Mouse (Mus musculus) stomach, postnatal 0 days (tissue): ENCODE measurements around the gene Slc27a4. TPM values are rescaled to one million over a fixed set of nuclear protein-coding genes. Genes with fewer than 3 reads are reported as not detected.

Experiments
- ATAC-seq: fragments of 200-750 bp; cut with Nextera tagmentation; 2 replicates; pipeline ENCODE4 v1.8.0; 2017; ENCODE audit not compliant: low FRiP score, low TSS enrichment
- DNase-seq: peaks from one replicate; pipeline ENCODE4 v3.0.0-alpha.2; 2016; ENCODE audit warnings: low spot score
- H3K27ac ChIP-seq: fragments of 300-500 bp; sonication (generic); replicated peaks from 2 replicates; pipeline ENCODE4 v1.5.1; 2014; ENCODE audit warnings: mild to moderate bottlenecking, control low read depth
- H3K27me3 ChIP-seq: fragments of 300-500 bp; sonication (generic); 2 replicates; pipeline ENCODE4 v1.6.1; 2014; ENCODE audit warnings: low read length; ENCODE audit not compliant: control insufficient read depth, insufficient read depth
- H3K36me3 ChIP-seq: fragments of 300-500 bp; sonication (generic); 2 replicates; pipeline ENCODE4 v1.6.1; 2014; ENCODE audit warnings: low read length, mixed read lengths; ENCODE audit not compliant: control insufficient read depth, insufficient read depth
- H3K4me1 ChIP-seq: fragments of 300-500 bp; sonication (generic); replicated peaks from 2 replicates; pipeline ENCODE4 v1.6.1; 2014; ENCODE audit warnings: antibody characterized with exemption; ENCODE audit not compliant: control insufficient read depth, insufficient read depth
- H3K4me2 ChIP-seq: fragments of 300-500 bp; sonication (generic); replicated peaks from 2 replicates; pipeline ENCODE4 v1.6.1; 2014; ENCODE audit warnings: low read depth, mild to moderate bottlenecking, control low read depth, moderate library complexity
- H3K4me3 ChIP-seq: fragments of 300-500 bp; sonication (generic); 2 replicates; pipeline ENCODE4 v1.5.1; 2014; ENCODE audit warnings: low read depth, low read length, control low read depth
- H3K9ac ChIP-seq: fragments of 300-500 bp; sonication (generic); 2 replicates; pipeline ENCODE4 v1.6.1; 2014; ENCODE audit warnings: mild to moderate bottlenecking, low read length, control low read depth, mixed read lengths
- H3K9me3 ChIP-seq: fragments of 300-500 bp; sonication (generic); 2 replicates; pipeline ENCODE4 v1.6.1; 2016; ENCODE audit warnings: low read length; ENCODE audit not compliant: control insufficient read depth
- CTCF ChIP-seq: IDR thresholded peaks from 2 replicates; pipeline ENCODE4 v1.5.1; 2016; ENCODE audit warnings: antibody characterized with exemption, low read depth, mild to moderate bottlenecking, moderate library complexity
- EP300 ChIP-seq: optimal IDR thresholded peaks from 2 replicates; pipeline ENCODE3; 2016; ENCODE audit warnings: antibody characterized with exemption
- WGBS: fragments of 180-500 bp; shearing (Covaris S2); extraction: QIAGEN DNeasy Blood & Tissue Kit; methylation state at CpG from one replicate; pipeline ENCODE4 v1.1.7; 2014; 5-methylcytosine and 5-hydroxymethylcytosine counted together
- microRNA-seq: library from miRNA; unstranded; fragments of <30 nt; microRNA quantifications from one replicate; pipeline ENCODE4, GENCODE M21; 2016
- polyA plus RNA-seq: library from polyadenylated mRNA; unstranded; fragments of >200 nt; fragmentation: Nextera tagmentation; extraction: Ambion mirVana; gene quantifications from 2 replicates; pipeline ENCODE4 v1.2.1, GENCODE M21; 2015

Gene Slc27a4
- polyA plus RNA-seq, 1 experiment from 2014 or later = 34.0 TPM

- no peak overlapping the region for H3K4me2 ChIP-seq
- DNase-seq (no peak), ATAC-seq (no peak)
- no peaks in the 10 kb centered on the region; the same call in 1 of the 2 replicates for H3K27me3 ChIP-seq
- no peaks in the 10 kb centered on the region for H3K36me3 ChIP-seq
- H3K4me1 ChIP-seq = no peaks in the 10 kb centered on the region
- 22% methylated on average over 2 of the region's 2 CpGs for WGBS
- H3K27ac ChIP-seq = no peak overlapping the region
- no peak overlapping the region for H3K9ac ChIP-seq
- H3K4me3 ChIP-seq = no peak overlapping the region
- no peaks in the 10 kb centered on the region for H3K9me3 ChIP-seq
- TF ChIP-seq EP300 (no peak), CTCF (peak; percentile 27; the same call in 1 of the 2 replicates)
Observed at GRCm38 (mm10) chr2:29857341-29857740, 54.9 kb downstream of the Slc27a4 start.

- DNase-seq (no peak), ATAC-seq (no peak)
- H3K27me3 ChIP-seq = no peaks in the 10 kb centered on the region; the same call in 1 of the 2 replicates
- H3K9me3 ChIP-seq = no peaks in the 10 kb centered on the region
- H3K4me1 ChIP-seq = no peaks in the 10 kb centered on the region
- H3K4me3 ChIP-seq = no peak overlapping the region
- H3K36me3 ChIP-seq = no peaks in the 10 kb centered on the region
- TF ChIP-seq EP300 = no peak
- no peak for TF ChIP-seq CTCF
- no peak overlapping the region for H3K27ac ChIP-seq
- H3K9ac ChIP-seq = no peak overlapping the region
- H3K4me2 ChIP-seq = no peak overlapping the region
- 66% methylated on average over 5 of the region's 5 CpGs for WGBS
Observed at GRCm38 (mm10) chr2:29857967-29858366, 55.5 kb downstream of the Slc27a4 start.

GRCm38 (mm10) chr2:29858748-29859473 is 56.5 kb downstream of the Slc27a4 start:
- no peaks in the 10 kb centered on the region for H3K9me3 ChIP-seq
- no peaks in the 10 kb centered on the region; the same call in 1 of the 2 replicates for H3K27me3 ChIP-seq
- no peak for ATAC-seq
- H3K4me3 ChIP-seq = no peak overlapping the region
- TF ChIP-seq EP300 (no peak), CTCF (peak; percentile 83)
- DNase-seq = peak; percentile 53
- 8% methylated on average over 5 of the region's 5 CpGs for WGBS
- no peaks in the 10 kb centered on the region for H3K4me1 ChIP-seq
- no peak overlapping the region for H3K27ac ChIP-seq
- H3K36me3 ChIP-seq = no peaks in the 10 kb centered on the region
- no peak overlapping the region for H3K4me2 ChIP-seq
- H3K9ac ChIP-seq = no peak overlapping the region

- no peaks in the 10 kb centered on the region for H3K27me3 ChIP-seq
- TF ChIP-seq EP300 = no peak
- no peak for TF ChIP-seq CTCF
Observed at GRCm38 (mm10) chr2:29865125-29865524, 62.7 kb downstream of the Slc27a4 start.

More at GRCm38 (mm10) chr2:29865125-29865524, 62.7 kb downstream of the Slc27a4 start:
- Histone ChIP-seq H3K9me3 (no peaks in the 10 kb centered on the region), H3K4me2 (no peak overlapping the region), H3K4me3 (no peak overlapping the region), H3K27ac (no peak overlapping the region), H3K36me3 (no peaks in the 10 kb centered on the region), H3K9ac (no peak overlapping the region), H3K4me1 (no peaks in the 10 kb centered on the region)
- DNase-seq (no peak), ATAC-seq (no peak)
- WGBS = 66% methylated on average over 4 of the region's 4 CpGs

Small RNA genes within 50 kb of the gene (microRNA-seq; reads per million reads assigned to microRNA genes)
- gene Mir219a-2 (not detected), gene Mir219b (not detected)

Other genes starting within 250 kb of the Slc27a4 start
- 7.2 and 7.6 TPM in 2 replicates for gene Rapgef1, start 182.9 kb upstream of the Slc27a4 start, polyA plus RNA-seq
- gene Gm13420, start 50.9 kb upstream of the Slc27a4 start, polyA plus RNA-seq = 5.8 and 6.1 TPM in 2 replicates
- 0.28 TPM in 1 of 2 replicates, not detected in the other for gene Gm13547, start 43.3 kb upstream of the Slc27a4 start, polyA plus RNA-seq
- gene Coq4, start 15.1 kb upstream of the Slc27a4 start, polyA plus RNA-seq = 18.7 and 20.4 TPM in 2 replicates
- gene Trub2, start 14.1 kb upstream of the Slc27a4 start, polyA plus RNA-seq = 14.7 TPM in 2 replicates
- gene Urm1, start 17.4 kb downstream of the Slc27a4 start, polyA plus RNA-seq = 15.9 and 16.2 TPM in 2 replicates
- 17.7 and 18.7 TPM in 2 replicates for gene Cercam, start 66.5 kb downstream of the Slc27a4 start, polyA plus RNA-seq
- 20.5 and 22.6 TPM in 2 replicates for gene Odf2, start 86.6 kb downstream of the Slc27a4 start, polyA plus RNA-seq
- 22.7 and 24.1 TPM in 2 replicates for gene Gle1, start 132.8 kb downstream of the Slc27a4 start, polyA plus RNA-seq
- gene Sptan1, start 162.9 kb downstream of the Slc27a4 start, polyA plus RNA-seq = 44.2 and 48.3 TPM in 2 replicates
- 10.9 and 13.2 TPM in 2 replicates for gene Wdr34, start 246.2 kb downstream of the Slc27a4 start, polyA plus RNA-seq